In genomic region chr3:135680213-135680843, GRCm38 (mm10) we compare ENCODE assay signal across 19 mouse cellular contexts. TPM values are rescaled to one million over a fixed set of nuclear protein-coding genes. Genes with fewer than 3 reads are reported as not detected.
DNase-seq lines count a peak whose midpoint lies in the region; ATAC-seq lines count a peak whose summit lies in the region.
"Had no signal": no experiment of that assay in that cellular context is flagged by ENCODE, and none has a peak within 500 bp of the region (broad histone marks: within the 10 kb centered on the region; RNA-seq: fewer than 3 reads in every experiment).

No protein-coding gene starts in this region.

- H3K36me3 ChIP-seq in embryonic facial prominence, embryonic 11.5 days (replicated peaks; ENCODE audit: control insufficient read depth, insufficient read depth, low read depth, low read length), result no peaks in the 10 kb centered on the region
- no peaks in the 10 kb centered on the region; the same call in 1 of the 2 replicates for H3K36me3 ChIP-seq in embryonic facial prominence, embryonic 10.5 days (replicated peaks)
- no peaks in the 10 kb centered on the region for H3K36me3 ChIP-seq in hindbrain, embryonic 15.5 days
- H3K36me3 ChIP-seq in hindbrain, embryonic 12.5 days, result no peaks in the 10 kb centered on the region
- H3K36me3 ChIP-seq in midbrain, embryonic 13.5 days, result no peaks in the 10 kb centered on the region
- no peaks in the 10 kb centered on the region for H3K36me3 ChIP-seq in midbrain, embryonic 11.5 days (ENCODE audit: control insufficient read depth, insufficient read depth, low read length)

- no peaks in the 10 kb centered on the region for H3K4me1 ChIP-seq in embryonic facial prominence, embryonic 11.5 days (ENCODE audit: control insufficient read depth, insufficient read depth, low read length)
- peaks cover 30% of the 10 kb centered on the region for H3K4me1 ChIP-seq in embryonic facial prominence, embryonic 10.5 days
- peaks cover 10% of the 10 kb centered on the region for H3K4me1 ChIP-seq in hindbrain, embryonic 15.5 days (replicated peaks)
- peaks cover 9% of the 10 kb centered on the region; the same call in 1 of the 2 replicates for H3K4me1 ChIP-seq in hindbrain, embryonic 12.5 days
- H3K4me1 ChIP-seq in midbrain, embryonic 13.5 days (replicated peaks), result peaks cover 9% of the 10 kb centered on the region
- H3K4me1 ChIP-seq in midbrain, embryonic 11.5 days (ENCODE audit: control insufficient read depth, insufficient read depth, low read length), result peaks cover 8% of the 10 kb centered on the region

- DNase-seq in embryonic facial prominence, embryonic 11.5 days (ENCODE audit: low spot score), result no peak
- DNase-seq in embryonic facial prominence, embryonic 10.5 days (ENCODE audit: low spot score), result no peak
- DNase-seq in midbrain, embryonic 11.5 days (ENCODE audit: low spot score, missing footprints), result no peak
- no peak for DNase-seq in cerebellum, adult 11-12 months
- DNase-seq: cerebellum, adult 9-10 months; gastrocnemius, postnatal 10 days; heart, adult 2 months; heart, postnatal 10 days; kidney, adult 9 months; right cerebral cortex, postnatal 25 days; thymus, postnatal 14 days had no signal

- H3K27ac ChIP-seq in embryonic facial prominence, embryonic 11.5 days (replicated peaks; ENCODE audit: low read depth, low read length), result no peak overlapping the region
- H3K27ac ChIP-seq in embryonic facial prominence, embryonic 10.5 days (replicated peaks), result no peak overlapping the region
- H3K27ac ChIP-seq in hindbrain, embryonic 15.5 days (replicated peaks), result no peak overlapping the region
- H3K27ac ChIP-seq in hindbrain, embryonic 12.5 days, result no peak overlapping the region
- H3K27ac ChIP-seq in midbrain, embryonic 13.5 days, result no peak overlapping the region
- H3K27ac ChIP-seq in midbrain, embryonic 11.5 days (ENCODE audit: low read depth, low read length), result no peak overlapping the region
- H3K27ac ChIP-seq: embryonic facial prominence, embryonic 15.5 days; heart, adult 2 months; liver, embryonic 14.5 days; stomach, postnatal 0 days had no signal

- 77% methylated on average over 6 of the region's 6 CpGs for WGBS in embryonic facial prominence, embryonic 11.5 days
- WGBS in embryonic facial prominence, embryonic 10.5 days, result 85% methylated on average over 6 of the region's 6 CpGs
- WGBS in hindbrain, embryonic 15.5 days, result 84% methylated on average over 6 of the region's 6 CpGs
- 73% methylated on average over 6 of the region's 6 CpGs for WGBS in hindbrain, embryonic 12.5 days
- WGBS in midbrain, embryonic 13.5 days, result 92% methylated on average over 6 of the region's 6 CpGs
- WGBS in midbrain, embryonic 11.5 days, result 86% methylated on average over 6 of the region's 6 CpGs

- H3K4me2 ChIP-seq in embryonic facial prominence, embryonic 11.5 days (ENCODE audit: low read depth, low read length), result no peak overlapping the region
- H3K4me2 ChIP-seq in hindbrain, embryonic 15.5 days, result no peak overlapping the region
- H3K4me2 ChIP-seq in hindbrain, embryonic 12.5 days (replicated peaks), result no peak overlapping the region
- no peak overlapping the region for H3K4me2 ChIP-seq in midbrain, embryonic 13.5 days (replicated peaks)
- H3K4me2 ChIP-seq in midbrain, embryonic 11.5 days, result no peak overlapping the region
- H3K4me2 ChIP-seq: embryonic facial prominence, embryonic 15.5 days had no signal

- H3K9ac ChIP-seq in embryonic facial prominence, embryonic 11.5 days (replicated peaks; ENCODE audit: low read length), result no peak overlapping the region
- no peak overlapping the region for H3K9ac ChIP-seq in hindbrain, embryonic 15.5 days
- H3K9ac ChIP-seq in hindbrain, embryonic 12.5 days, result no peak overlapping the region
- H3K9ac ChIP-seq in midbrain, embryonic 13.5 days (replicated peaks), result no peak overlapping the region
- no peak overlapping the region for H3K9ac ChIP-seq in midbrain, embryonic 11.5 days (ENCODE audit: low read length)
- H3K9ac ChIP-seq: embryonic facial prominence, embryonic 15.5 days; liver, embryonic 14.5 days had no signal

- no peaks in the 10 kb centered on the region for H3K27me3 ChIP-seq in embryonic facial prominence, embryonic 11.5 days (ENCODE audit: control insufficient read depth, insufficient read depth, low read length)
- no peaks in the 10 kb centered on the region for H3K27me3 ChIP-seq in embryonic facial prominence, embryonic 10.5 days (replicated peaks; ENCODE audit: low read depth, poor library complexity, severe bottlenecking)
- H3K27me3 ChIP-seq in hindbrain, embryonic 15.5 days, result no peaks in the 10 kb centered on the region
- no peaks in the 10 kb centered on the region for H3K27me3 ChIP-seq in hindbrain, embryonic 12.5 days
- no peaks in the 10 kb centered on the region for H3K27me3 ChIP-seq in midbrain, embryonic 13.5 days
- no peaks in the 10 kb centered on the region for H3K27me3 ChIP-seq in midbrain, embryonic 11.5 days (ENCODE audit: control insufficient read depth, insufficient read depth, low read length)
- H3K27me3 ChIP-seq: embryonic facial prominence, embryonic 15.5 days had no signal

- ATAC-seq in embryonic facial prominence, embryonic 11.5 days (replicated peaks; ENCODE audit: insufficient number of reproducible peaks, low FRiP score, low TSS enrichment, low read depth), result 0 out of 2 replicates have a peak, but pooled peaks have one; percentile 48
- 0 out of 2 replicates have a peak, but pooled peaks have one; percentile 24 for ATAC-seq in hindbrain, embryonic 15.5 days (ENCODE audit: low FRiP score, low read depth)
- ATAC-seq in hindbrain, embryonic 12.5 days (ENCODE audit: low FRiP score), result no peak
- ATAC-seq in midbrain, embryonic 13.5 days, result 0 out of 2 replicates have a peak, but pooled peaks have one; percentile 34
- no peak for ATAC-seq in midbrain, embryonic 11.5 days (ENCODE audit: low FRiP score)
- ATAC-seq in frontal cortex, adult (ENCODE audit: low TSS enrichment), result no peak
- ATAC-seq: inflammation-experienced regulatory T-cells, adult 6 months had no signal

- no peaks in the 10 kb centered on the region for H3K9me3 ChIP-seq in embryonic facial prominence, embryonic 11.5 days (replicated peaks; ENCODE audit: control insufficient read depth, low read length)
- no peaks in the 10 kb centered on the region for H3K9me3 ChIP-seq in embryonic facial prominence, embryonic 10.5 days
- no peaks in the 10 kb centered on the region for H3K9me3 ChIP-seq in hindbrain, embryonic 15.5 days
- no peaks in the 10 kb centered on the region for H3K9me3 ChIP-seq in hindbrain, embryonic 12.5 days (replicated peaks)
- H3K9me3 ChIP-seq in midbrain, embryonic 13.5 days, result no peaks in the 10 kb centered on the region
- no peaks in the 10 kb centered on the region for H3K9me3 ChIP-seq in midbrain, embryonic 11.5 days (ENCODE audit: control insufficient read depth, low read length)
- H3K9me3 ChIP-seq: embryonic facial prominence, embryonic 15.5 days had no signal

- no peak overlapping the region for H3K4me3 ChIP-seq in embryonic facial prominence, embryonic 11.5 days (ENCODE audit: low read depth, low read length)
- H3K4me3 ChIP-seq in embryonic facial prominence, embryonic 10.5 days, result no peak overlapping the region
- H3K4me3 ChIP-seq in hindbrain, embryonic 15.5 days, result no peak overlapping the region
- H3K4me3 ChIP-seq in hindbrain, embryonic 12.5 days, result no peak overlapping the region
- H3K4me3 ChIP-seq in midbrain, embryonic 13.5 days (replicated peaks), result no peak overlapping the region
- H3K4me3 ChIP-seq in midbrain, embryonic 11.5 days (ENCODE audit: low read depth, low read length), result no peak overlapping the region
- H3K4me3 ChIP-seq: embryonic facial prominence, embryonic 15.5 days; heart, adult 2 months had no signal

RNA-seq across cellular contexts. Expression of gene Nfkb1, which starts 11.0 kb away (rescaled TPM):
- 14.2 and 18.9 TPM in 2 replicates for polyA plus RNA-seq in embryonic facial prominence, embryonic 11.5 days (2014; fragmentation: Nextera tagmentation; extraction: Ambion mirVana)
- polyA plus RNA-seq in embryonic facial prominence, embryonic 10.5 days (2016; fragmentation: Nextera tagmentation; extraction: Ambion mirVana), result 12.7 and 13.3 TPM in 2 replicates
- polyA plus RNA-seq in hindbrain, embryonic 15.5 days (2015; fragmentation: Nextera tagmentation; extraction: Ambion mirVana), result 8.4 and 8.8 TPM in 2 replicates
- 11.1 and 11.6 TPM in 2 replicates for polyA plus RNA-seq in hindbrain, embryonic 12.5 days (2016; fragmentation: Nextera tagmentation; extraction: Ambion mirVana)
- polyA plus RNA-seq in midbrain, embryonic 13.5 days (2015; fragmentation: Nextera tagmentation; extraction: Ambion mirVana), result 6.8 and 7.2 TPM in 2 replicates
- polyA plus RNA-seq in midbrain, embryonic 11.5 days (2014; fragmentation: Nextera tagmentation; extraction: Ambion mirVana), result 10.5 and 10.8 TPM in 2 replicates

Comparison
In these comparisons a context has a peak if more than half of its experiments do, and no peak if none do; other contexts are left out.
1. ATAC-seq: peak in embryonic facial prominence, embryonic 11.5 days (single experiment), hindbrain, embryonic 15.5 days (single experiment) and midbrain, embryonic 13.5 days (single experiment); none in hindbrain, embryonic 12.5 days (single experiment), midbrain, embryonic 11.5 days (single experiment) and frontal cortex, adult (single experiment).